Mouse (Mus musculus) midbrain, embryonic 16.5 days (tissue): ENCODE results near the gene Sept4. TPM values are rescaled to one million over a fixed set of nuclear protein-coding genes. Genes with fewer than 3 reads are reported as not detected.

Source experiments
- ATAC-seq: fragments of 200-750 bp; cut with Nextera tagmentation; 2 replicates; pipeline ENCODE4 v1.8.0; 2017; ENCODE audit warnings: moderate TSS enrichment
- H3K27ac ChIP-seq: fragments of 300-500 bp; sonication (generic); 2 replicates; pipeline ENCODE4 v1.5.1; 2014; ENCODE audit warnings: mild to moderate bottlenecking, low read length, mixed read lengths
- H3K27me3 ChIP-seq: fragments of 300-500 bp; sonication (generic); 2 replicates; pipeline ENCODE4 v1.6.1; 2014; ENCODE audit warnings: low read depth, low read length, mixed read lengths; ENCODE audit not compliant: control insufficient read depth, insufficient read depth
- H3K36me3 ChIP-seq: fragments of 300-500 bp; sonication (generic); 2 replicates; pipeline ENCODE4 v1.6.1; 2014; ENCODE audit warnings: mild to moderate bottlenecking, low read length, moderate library complexity, mixed read lengths; ENCODE audit not compliant: control insufficient read depth, insufficient read depth
- H3K4me1 ChIP-seq: fragments of 300-500 bp; sonication (generic); 2 replicates; pipeline ENCODE4 v1.6.1; 2014; ENCODE audit warnings: mild to moderate bottlenecking, low read length, mixed read lengths; ENCODE audit not compliant: control insufficient read depth, insufficient read depth
- H3K4me2 ChIP-seq: fragments of 300-500 bp; sonication (generic); 2 replicates; pipeline ENCODE4 v1.6.1; 2014; ENCODE audit warnings: mild to moderate bottlenecking, low read length, mixed read lengths
- H3K4me3 ChIP-seq: fragments of 300-500 bp; sonication (generic); 2 replicates; pipeline ENCODE4 v1.5.1; 2014; ENCODE audit warnings: low read depth, mild to moderate bottlenecking, low read length, moderate library complexity, mixed read lengths
- H3K9ac ChIP-seq: fragments of 300-500 bp; sonication (generic); 2 replicates; pipeline ENCODE4 v1.6.1; 2014; ENCODE audit warnings: low read depth, low read length, mixed read lengths
- H3K9me3 ChIP-seq: fragments of 300-500 bp; sonication (generic); replicated peaks from 2 replicates; pipeline ENCODE4 v1.6.1; 2014; ENCODE audit warnings: mild to moderate bottlenecking, low read length, mixed read lengths; ENCODE audit not compliant: control insufficient read depth, poor library complexity, severe bottlenecking
- WGBS: fragments of 180-500 bp; shearing (Covaris S2); extraction: QIAGEN DNeasy Blood & Tissue Kit; methylation state at CpG from one replicate; pipeline ENCODE4 v1.1.7; 2014; 5-methylcytosine and 5-hydroxymethylcytosine counted together
- polyA plus RNA-seq: library from polyadenylated mRNA; unstranded; fragments of >200 nt; fragmentation: Nextera tagmentation; extraction: Ambion mirVana; gene quantifications from 2 replicates; pipeline ENCODE4 v1.2.1, GENCODE M21; 2015

The Sept4 gene
- polyA plus RNA-seq, 1 experiment from 2014 or later: 33.6 TPM

- WGBS: 86% methylated on average over 6 of the region's 6 CpGs
- H3K27ac ChIP-seq: no peak overlapping the region
- no peak for ATAC-seq
Observed at GRCm38 (mm10) chr11:87583291-87584034, 14.8 kb downstream of the Sept4 start.

DNA sequence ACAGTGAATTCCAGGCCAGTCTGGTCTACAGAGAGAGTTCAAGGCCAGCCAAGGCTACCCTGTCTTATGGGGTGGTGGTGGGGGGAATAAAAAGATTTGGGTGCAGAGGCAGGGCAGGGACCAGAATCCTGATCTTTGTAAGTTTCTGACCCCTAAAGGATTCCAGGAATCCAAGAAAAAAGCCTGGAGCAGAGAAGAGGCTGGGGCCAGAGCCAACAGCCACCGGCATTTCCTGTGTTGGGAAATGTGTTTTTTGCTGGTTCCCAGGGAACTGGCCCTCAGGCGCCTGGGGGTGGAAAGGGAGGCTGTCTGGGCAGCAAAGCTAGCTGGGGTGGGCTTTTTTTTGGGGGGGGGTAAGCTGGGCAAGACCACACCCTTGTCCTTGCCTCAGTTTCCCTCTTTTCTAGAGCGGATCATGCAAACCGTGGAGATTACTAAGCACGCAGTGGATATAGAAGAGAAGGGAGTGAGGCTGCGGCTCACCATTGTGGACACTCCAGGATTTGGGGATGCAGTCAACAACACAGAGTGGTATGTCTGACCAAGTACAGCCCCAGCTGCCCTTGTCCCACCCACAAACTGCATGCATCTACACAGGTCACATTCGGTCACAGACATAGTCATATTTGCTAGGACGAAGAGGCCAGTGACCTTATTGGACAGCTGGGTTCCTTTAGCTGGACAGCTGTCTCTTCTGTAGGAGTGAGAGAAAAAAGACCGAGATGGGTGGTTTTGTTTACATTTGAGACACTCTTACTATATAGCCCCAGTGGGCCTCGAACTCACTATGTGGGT is 16.2 kb downstream of the Sept4 start:
- no peak for ATAC-seq
- no peak overlapping the region for H3K4me2 ChIP-seq
- no peaks in the 10 kb centered on the region for H3K36me3 ChIP-seq
- no peaks in the 10 kb centered on the region for H3K27me3 ChIP-seq
- 86% methylated on average over 10 of the region's 10 CpGs for WGBS
- no peaks in the 10 kb centered on the region for H3K9me3 ChIP-seq
- H3K4me3 ChIP-seq: no peak overlapping the region
- no peak overlapping the region for H3K9ac ChIP-seq
- H3K4me1 ChIP-seq: peaks cover 2% of the 10 kb centered on the region; the same call in 1 of the 2 replicates
- H3K27ac ChIP-seq: no peak overlapping the region

More at GRCm38 (mm10) chr11:87583291-87584034, 14.8 kb downstream of the Sept4 start:
- H3K4me3 ChIP-seq: no peak overlapping the region
- H3K9ac ChIP-seq: no peak overlapping the region
- H3K4me2 ChIP-seq: no peak overlapping the region
- no peaks in the 10 kb centered on the region for H3K27me3 ChIP-seq
- H3K9me3 ChIP-seq: no peaks in the 10 kb centered on the region
- peaks cover 3% of the 10 kb centered on the region; the same call in 1 of the 2 replicates for H3K4me1 ChIP-seq
- H3K36me3 ChIP-seq: no peaks in the 10 kb centered on the region

DNA sequence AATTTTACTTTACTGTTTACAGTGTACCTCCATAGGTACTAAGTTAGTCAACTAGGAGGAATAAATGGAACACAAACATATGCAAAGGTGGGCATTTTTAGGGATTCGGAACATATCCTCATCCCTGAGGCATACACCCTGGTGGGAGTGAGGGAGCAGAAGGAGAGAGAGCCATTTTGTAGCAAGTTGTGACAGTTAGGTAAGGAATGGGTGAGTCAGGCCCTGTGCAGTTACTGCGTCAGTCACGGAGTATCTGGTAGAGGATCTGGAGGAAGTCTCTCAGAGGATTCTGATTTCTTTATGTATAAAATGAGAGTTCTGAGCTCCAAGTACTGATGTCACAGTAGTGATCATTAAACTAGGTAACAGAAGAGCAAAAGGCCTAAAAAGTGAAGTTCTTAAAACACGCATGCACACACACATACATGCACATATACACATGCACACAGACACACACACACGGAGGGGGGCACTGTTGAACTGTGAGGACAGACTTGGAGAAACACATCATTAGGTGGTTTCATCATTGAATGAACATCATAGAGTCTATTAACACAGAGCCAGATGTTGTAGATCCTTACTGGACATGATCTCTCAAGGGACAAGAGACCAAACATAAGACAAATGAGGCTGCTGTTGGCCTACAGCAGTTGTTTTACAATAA is 18.6 kb downstream of the Sept4 start:
- no peak for ATAC-seq
- WGBS: 94% methylated on average over 5 of the region's 5 CpGs
- H3K4me3 ChIP-seq: no peak overlapping the region

GRCm38 (mm10) chr11:87589605-87590004 is 20.9 kb downstream of the Sept4 start:
- Histone ChIP-seq H3K27me3 (no peaks in the 10 kb centered on the region), H3K27ac (no peak overlapping the region), H3K9ac (no peak overlapping the region), H3K4me2 (no peak overlapping the region), H3K4me1 (peaks cover 21% of the 10 kb centered on the region), H3K4me3 (no peak overlapping the region), H3K36me3 (no peaks in the 10 kb centered on the region), H3K9me3 (no peaks in the 10 kb centered on the region)
- ATAC-seq: no peak
- 91% methylated on average over 8 of the region's 8 CpGs for WGBS

More for the DNA sequence above, 18.6 kb downstream of the Sept4 start:
- Histone ChIP-seq H3K27me3 (no peaks in the 10 kb centered on the region), H3K9ac (no peak overlapping the region), H3K4me2 (no peak overlapping the region), H3K4me1 (peaks cover 10% of the 10 kb centered on the region), H3K9me3 (no peaks in the 10 kb centered on the region), H3K36me3 (no peaks in the 10 kb centered on the region), H3K27ac (no peak overlapping the region)

DNA sequence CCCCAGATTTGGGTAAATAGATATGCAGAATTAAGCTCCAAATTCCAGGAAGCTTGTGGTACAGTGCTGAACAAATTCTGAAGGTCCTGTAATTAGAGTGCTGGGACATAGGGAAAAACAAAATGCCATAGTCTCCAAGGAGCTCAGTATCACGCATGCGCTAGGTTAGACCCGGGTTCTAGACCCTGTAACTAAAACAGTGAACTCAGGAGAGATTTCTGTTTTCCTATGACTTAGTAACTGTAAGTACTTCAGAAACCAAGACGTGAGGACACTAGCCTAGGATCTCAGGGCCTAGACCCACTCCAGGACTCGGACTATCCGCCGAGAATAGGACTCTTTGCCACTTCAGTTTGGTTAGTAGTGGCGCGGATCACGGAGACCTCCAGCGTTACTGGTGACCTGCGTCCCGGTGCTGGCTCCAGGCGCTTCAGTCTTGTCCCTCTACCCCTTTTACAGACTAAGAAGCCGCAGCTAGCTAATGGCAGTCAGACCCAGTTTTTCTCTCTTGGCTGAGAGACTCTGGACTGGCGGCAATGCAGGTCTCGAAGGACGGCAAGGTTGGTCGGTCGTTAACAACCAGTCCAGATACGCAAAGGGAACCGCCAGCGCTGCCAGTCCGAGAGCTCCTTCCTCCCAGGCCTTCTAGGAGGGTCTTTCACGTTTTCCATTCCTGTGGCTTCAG is 22.3 kb downstream of the Sept4 start:
- H3K9ac ChIP-seq: peak overlapping the region; percentile 77
- peak overlapping the region; percentile 89 for H3K27ac ChIP-seq
- H3K4me3 ChIP-seq: peak overlapping the region; percentile 67
- WGBS: 1% methylated on average over 25 of the region's 25 CpGs
- no peak for ATAC-seq
- peak overlapping the region; percentile 87 for H3K4me2 ChIP-seq
- H3K4me1 ChIP-seq: peaks cover 29% of the 10 kb centered on the region
- no peaks in the 10 kb centered on the region for H3K36me3 ChIP-seq
- no peaks in the 10 kb centered on the region for H3K9me3 ChIP-seq
- no peaks in the 10 kb centered on the region for H3K27me3 ChIP-seq

DNA sequence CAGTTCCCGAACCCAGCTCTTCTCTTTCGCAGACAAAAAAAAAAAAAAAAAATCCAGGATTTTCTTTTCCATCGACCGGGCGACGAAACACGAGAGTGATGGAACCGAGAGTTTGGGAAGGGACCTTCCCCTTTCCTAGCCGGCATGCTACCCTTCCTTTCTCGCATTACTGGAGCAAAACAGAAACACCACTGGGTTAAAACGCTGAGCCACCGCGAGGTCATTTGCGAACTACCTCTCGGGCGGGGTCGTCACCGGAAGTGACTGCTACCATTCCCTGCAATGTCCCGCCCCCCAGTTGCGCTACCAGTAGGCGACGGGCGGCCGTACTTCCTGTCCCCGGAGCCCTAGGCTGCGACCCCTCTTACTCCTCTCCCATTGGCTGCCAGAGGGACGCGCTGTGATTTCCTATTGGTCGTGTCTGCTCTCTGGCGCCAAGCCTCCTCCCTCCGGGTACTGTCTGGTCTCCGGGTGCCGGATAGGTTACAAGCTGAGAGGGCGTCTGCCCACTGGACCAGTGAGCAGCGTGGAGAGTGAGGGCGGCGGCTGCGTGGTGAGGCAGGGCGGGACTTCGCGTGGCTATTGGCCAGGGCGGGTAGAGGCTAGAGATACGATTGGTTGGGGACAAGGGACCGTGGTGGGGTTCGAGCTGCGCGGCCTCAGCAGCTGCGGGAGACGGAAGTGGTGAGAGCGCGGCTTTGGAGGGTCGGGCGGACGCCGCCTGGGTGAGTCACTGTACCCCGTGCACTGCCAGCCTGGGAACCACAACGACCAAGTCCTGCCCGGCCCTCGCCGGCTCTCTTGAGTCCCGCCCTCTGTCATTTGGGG is 23.0 kb downstream of the Sept4 start, which contains the start of gene Mtmr4:
Gene Mtmr4 (plus strand): TSS at position 637 of the 828 bp plus-strand sequence.
- Histone ChIP-seq H3K4me2 (peak within 1 kb of the TSS; percentile 87), H3K27ac (peak within 1 kb of the TSS; percentile 89), H3K27me3 (no peaks in the 10 kb centered on the region), H3K4me3 (peak within 1 kb of the TSS; percentile 67), H3K36me3 (no peaks in the 10 kb centered on the region), H3K9ac (peak within 1 kb of the TSS; percentile 77), H3K4me1 (peaks cover 34% of the 10 kb centered on the region), H3K9me3 (no peaks in the 10 kb centered on the region)
- peak; percentile 98 for ATAC-seq
- WGBS: under 1% methylated on average over 61 of the region's 61 CpGs

DNA sequence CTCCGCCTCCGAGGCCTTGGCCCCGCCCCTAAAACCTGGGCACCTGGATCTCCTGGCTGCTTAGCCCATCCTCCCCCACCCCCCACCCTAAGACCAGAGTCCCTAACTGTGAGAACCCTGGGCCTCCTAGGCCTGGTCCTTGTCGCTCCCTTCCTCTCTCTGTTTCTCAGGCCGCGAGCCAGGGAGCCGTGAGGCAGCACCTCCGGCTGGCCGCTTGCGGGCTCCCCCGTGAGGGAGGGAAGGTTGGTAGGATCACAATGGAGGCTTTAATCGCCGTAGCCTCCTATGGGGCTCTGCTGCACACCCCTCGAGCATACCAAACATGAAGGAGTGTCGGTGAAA is 23.6 kb downstream of the Sept4 start:
- Histone ChIP-seq H3K27ac (peak overlapping the region; percentile 88), H3K27me3 (no peaks in the 10 kb centered on the region), H3K4me3 (peak overlapping the region; percentile 67), H3K9ac (peak overlapping the region; percentile 74), H3K4me1 (peaks cover 40% of the 10 kb centered on the region), H3K4me2 (peak overlapping the region; percentile 81), H3K9me3 (no peaks in the 10 kb centered on the region), H3K36me3 (0 out of 2 replicates have a peak, but pooled peaks cover under 1% of the 10 kb centered on the region)
- 0% methylated on average over 15 of the region's 15 CpGs for WGBS
- ATAC-seq: no peak; the same call in 1 of the 2 replicates
